ENCODE assay signal across 8 mouse cellular contexts in the genomic region with DNA sequence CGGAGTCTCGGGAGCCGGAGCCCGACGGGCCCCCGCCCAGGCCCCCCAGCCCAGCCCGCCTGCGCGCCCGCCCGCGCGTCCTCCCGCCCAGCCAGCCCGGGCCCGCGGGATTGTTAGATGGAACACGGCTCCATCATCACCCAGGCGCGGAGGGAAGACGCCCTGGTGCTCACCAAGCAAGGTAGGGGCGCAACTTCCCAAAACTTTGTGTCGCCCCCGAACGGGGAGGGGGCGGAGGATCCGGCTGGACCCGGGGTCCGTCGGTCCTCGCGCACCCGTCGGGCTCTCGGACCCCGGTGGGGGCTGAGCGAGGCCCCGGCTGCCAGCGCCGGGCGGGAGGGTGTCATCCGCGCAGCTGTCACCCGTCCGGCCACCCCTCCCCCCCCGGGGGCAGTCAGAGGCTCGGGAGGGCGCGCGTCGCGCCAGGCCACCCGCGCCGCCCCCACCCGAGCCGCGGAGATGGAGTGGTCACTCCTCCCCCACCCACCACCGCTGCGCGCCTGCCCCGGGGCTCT. TPM values are rescaled to one million over a fixed set of nuclear protein-coding genes. Genes with fewer than 3 reads are reported as not detected.
DNase-seq lines count a peak whose midpoint lies in the region; ATAC-seq and TF ChIP-seq lines count a peak whose summit lies in the region.

No protein-coding gene starts in this region.

- peak overlapping the region; percentile 100 for H3K27ac ChIP-seq in lung, embryonic 14.5 days (ENCODE audit: low read depth)
- peak overlapping the region; percentile 96 for H3K27ac ChIP-seq in small intestine, adult 2 months (ENCODE audit: insufficient read depth, low read depth, low read length)

- DNase-seq in ovary, postnatal 36 days (ENCODE audit: low spot score) = peak; percentile 72
- DNase-seq in ovary, postnatal 10 days (ENCODE audit: low spot score) = no peak
- DNase-seq in cerebellum, adult 8-10 months = peak; percentile 73
- DNase-seq in gastrocnemius, postnatal 4 days (ENCODE audit: low spot score in 2 of 2) = peak; percentile 72 to 81
- peak; percentile 60 for DNase-seq in kidney, adult 11 months
- peak; percentile 78 for DNase-seq in lung, embryonic 14.5 days
- no peak for DNase-seq in adipocyte (ENCODE audit: low spot score)

- H3K9ac ChIP-seq in lung, embryonic 14.5 days = peak overlapping the region; percentile 96

- no peaks in the 10 kb centered on the region for H3K27me3 ChIP-seq in lung, embryonic 14.5 days (ENCODE audit: insufficient read depth, low read length)
- no peaks in the 10 kb centered on the region for H3K27me3 ChIP-seq in small intestine, adult 2 months (ENCODE audit: control insufficient read depth, insufficient read depth, low read length)

- TF ChIP-seq POLR2A in small intestine, adult 2 months (IDR thresholded peaks at IDR 0.05; ENCODE audit: low read depth, low read length) = no peak; the same call in 1 of the 2 replicates

- H3K4me3 ChIP-seq in lung, embryonic 14.5 days (ENCODE audit: low read depth, low read length) = peak overlapping the region; percentile 95
- H3K4me3 ChIP-seq in small intestine, adult 2 months (ENCODE audit: low read depth, low read length) = peak overlapping the region; percentile 88

- peak; percentile 17 for ATAC-seq in lung, embryonic 14.5 days (ENCODE audit: insufficient read depth)

- H3K4me1 ChIP-seq in lung, embryonic 14.5 days (ENCODE audit: insufficient read depth) = peaks cover 38% of the 10 kb centered on the region
- H3K4me1 ChIP-seq in small intestine, adult 2 months (ENCODE audit: control insufficient read depth, insufficient read depth, insufficient read length, low read length) = peaks cover 31% of the 10 kb centered on the region

- TF ChIP-seq CTCF in lung, embryonic 14.5 days (IDR thresholded peaks at IDR 0.05; ENCODE audit: low read depth) = no peak
- no peak for TF ChIP-seq CTCF in small intestine, adult 2 months (IDR thresholded peaks at IDR 0.05; ENCODE audit: extremely low read depth, insufficient read length, insufficient replicate concordance, low read depth, low read length)

- peaks cover 18% of the 10 kb centered on the region; the same call in 1 of the 2 replicates for H3K36me3 ChIP-seq in lung, embryonic 14.5 days (ENCODE audit: insufficient read depth)
- peaks cover 2% of the 10 kb centered on the region; the same call in 1 of the 2 replicates for H3K36me3 ChIP-seq in small intestine, adult 2 months (ENCODE audit: control insufficient read depth, insufficient read depth, low read length)

- under 1% methylated on average over 35 of the region's 62 CpGs for WGBS in lung, embryonic 14.5 days
- WGBS in small intestine, adult 2 months = under 1% methylated on average over 59 of the region's 62 CpGs

- no peaks in the 10 kb centered on the region for H3K9me3 ChIP-seq in lung, embryonic 14.5 days (ENCODE audit: low read depth, low read length)

- H3K4me2 ChIP-seq in lung, embryonic 14.5 days = peak overlapping the region; percentile 91

RNA-seq across cellular contexts. Expression of a gene that starts 0.7 kb away (rescaled TPM):
- 100 to 1,000 TPM; 194 to 205 TPM for total RNA-seq in gastrocnemius, postnatal 4 days (2021)
- polyA plus RNA-seq in lung, embryonic 14.5 days (2014; fragmentation: Nextera tagmentation; extraction: Ambion mirVana) = 112 and 113 TPM in 2 replicates
- 43.9 and 118 TPM in 2 replicates for polyA plus RNA-seq in small intestine, adult 2 months (2012; rRNA removed)

RNA-seq across cellular contexts. Expression of a gene that starts 21.3 kb away (rescaled TPM):
- under 1 TPM; 0.42 to 0.52 TPM for total RNA-seq in gastrocnemius, postnatal 4 days (2021)
- 0.13 and 0.30 TPM in 2 replicates for polyA plus RNA-seq in lung, embryonic 14.5 days (2014; fragmentation: Nextera tagmentation; extraction: Ambion mirVana)
- 2.4 and 6.9 TPM in 2 replicates for polyA plus RNA-seq in small intestine, adult 2 months (2012; rRNA removed)

RNA-seq across cellular contexts. Expression of a gene that starts 51.5 kb away (rescaled TPM):
- 10 to 100 TPM; 29.2 to 38.5 TPM for total RNA-seq in gastrocnemius, postnatal 4 days (2021)
- polyA plus RNA-seq in lung, embryonic 14.5 days (2014; fragmentation: Nextera tagmentation; extraction: Ambion mirVana) = 76.8 and 77.3 TPM in 2 replicates
- polyA plus RNA-seq in small intestine, adult 2 months (2012; rRNA removed) = 24.7 and 36.4 TPM in 2 replicates

Comparison
In these comparisons a context has a peak if more than half of its experiments do, and no peak if none do; other contexts are left out.
1. DNase-seq: peak in ovary, postnatal 36 days (single experiment), cerebellum, adult 8-10 months (single experiment), gastrocnemius, postnatal 4 days (2 of 2), kidney, adult 11 months (single experiment) and lung, embryonic 14.5 days (single experiment); none in ovary, postnatal 10 days (single experiment) and adipocyte (single experiment).